Mouse (Mus musculus): ENCODE results near the gene Slc35b4.

- TF ChIP-seq POLR2A (IDR thresholded peaks at IDR 0.05; ENCODE audit: insufficient read depth, low read depth, low read length), result no peak
- TF ChIP-seq CTCF (IDR thresholded peaks at IDR 0.05), result no peak
- no peak for TF ChIP-seq EP300 (IDR thresholded peaks at IDR 0.05; ENCODE audit: insufficient read depth, low read depth, low read length)
Measured at GRCm38 (mm10) chr6:34132391-34132790, 44.5 kb downstream of the Slc35b4 start.
